Mouse (Mus musculus) heart, postnatal 14 days (tissue): ENCODE measurements at regions not wholly inside any gene's neighbourhood (a gene's known extent, or its start where the extent isn't known, plus 50 kb on each side); places are given as distances from the start of the nearest gene placed in this dataset.
A peak's percentile ranks its signal among the peaks of the same experiment; 100 is the strongest.

Source experiments
- DNase-seq, 2 experiments: peaks; one replicate each; pipeline ENCODE4 v3.0.0; 2021 to 2022
- intact Hi-C: fragments of 180-260 bp; cut with DNase I; formaldehyde crosslinking; loops from one replicate; pipeline ENCODE4 v1.15.1; 2025

DNA sequence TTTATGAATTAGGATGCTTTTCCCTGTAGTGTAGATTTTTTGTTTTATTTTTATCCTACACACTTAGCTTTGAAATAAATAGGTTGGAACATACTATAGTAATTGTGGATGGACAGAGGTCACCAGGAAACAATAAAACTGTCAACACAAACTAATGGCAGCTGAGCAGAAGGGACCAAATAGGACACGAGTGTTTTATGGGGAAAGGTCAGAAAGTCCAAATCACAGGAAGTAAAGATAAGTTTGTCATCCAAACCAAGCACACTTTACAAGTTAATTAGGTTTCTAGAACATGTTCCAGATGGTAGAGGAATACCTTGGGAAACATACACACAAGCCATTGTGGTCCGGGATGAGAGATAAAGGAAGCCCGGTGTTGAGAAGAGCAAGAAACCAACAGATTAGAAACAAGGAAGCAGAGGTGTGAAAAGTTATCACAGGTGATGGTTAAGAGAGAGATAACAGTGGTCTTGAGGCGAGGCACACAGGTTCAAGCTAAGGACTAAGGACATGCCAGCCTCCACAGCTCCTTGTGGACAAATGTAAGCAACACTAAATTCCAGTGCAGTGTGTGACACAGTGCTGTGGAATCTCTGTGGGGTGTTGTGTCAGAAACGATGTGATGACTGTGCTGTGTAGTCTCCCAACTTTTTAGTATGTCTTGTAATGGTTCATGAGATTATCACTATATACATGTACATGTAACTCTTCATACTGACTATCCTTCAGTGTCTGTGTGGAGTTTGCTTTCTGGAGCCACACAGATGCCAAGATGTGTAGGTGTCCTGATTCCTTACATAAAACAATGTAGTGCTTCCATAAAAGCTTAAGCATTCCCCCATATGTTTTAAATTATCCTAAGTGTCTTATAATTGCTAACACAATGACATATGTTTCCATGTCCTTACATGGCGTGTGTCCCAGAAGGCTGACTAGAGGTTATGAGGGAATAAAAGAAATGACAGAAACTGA, 264.5 kb downstream of the Tle4 start:
- intact Hi-C loops, result no loop called here

DNA sequence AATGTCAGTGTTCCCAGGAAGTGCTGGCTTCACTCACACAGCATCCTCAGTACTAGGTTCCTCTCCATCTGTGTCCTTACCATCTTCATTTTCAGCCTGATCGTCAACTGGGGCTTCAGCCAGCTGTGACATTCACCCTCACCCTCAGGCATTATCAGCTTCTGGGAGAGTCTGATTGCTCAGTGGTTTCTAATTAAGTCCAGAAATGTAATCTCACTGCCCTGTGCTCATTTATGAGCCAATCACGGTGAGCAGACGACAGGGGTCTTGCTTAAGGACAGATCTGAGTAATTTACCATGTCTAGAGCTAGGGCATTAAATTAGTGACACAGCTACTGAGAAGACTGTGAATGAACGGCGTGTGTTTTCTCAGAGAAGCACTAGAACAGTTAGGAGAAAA, 260.8 kb downstream of the Tle4 start:
- intact Hi-C loops, result no loop called here
- no peak for DNase-seq

More for the DNA sequence above, 264.5 kb downstream of the Tle4 start:
- no peak for DNase-seq

DNA sequence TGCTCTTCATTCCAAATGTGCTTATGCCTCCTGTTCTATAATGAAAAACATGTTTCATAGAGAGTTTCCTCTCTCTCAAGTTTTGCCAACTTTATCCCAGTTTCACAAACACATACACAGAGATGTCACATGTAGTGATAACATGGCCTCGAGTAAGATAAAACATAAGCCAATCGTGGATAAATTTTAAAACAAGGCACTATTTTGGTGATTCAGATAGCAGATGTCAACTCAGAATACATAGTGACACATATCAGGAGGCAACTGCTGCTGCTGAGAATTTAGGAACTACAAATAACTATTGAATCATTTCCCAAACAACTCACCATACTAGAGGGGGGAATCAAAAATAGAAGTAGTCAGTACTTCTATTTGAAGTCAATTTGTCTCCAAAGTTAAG, 257.1 kb downstream of the Tle4 start:
- intact Hi-C loops, result no loop called here
- no peak for DNase-seq

DNA sequence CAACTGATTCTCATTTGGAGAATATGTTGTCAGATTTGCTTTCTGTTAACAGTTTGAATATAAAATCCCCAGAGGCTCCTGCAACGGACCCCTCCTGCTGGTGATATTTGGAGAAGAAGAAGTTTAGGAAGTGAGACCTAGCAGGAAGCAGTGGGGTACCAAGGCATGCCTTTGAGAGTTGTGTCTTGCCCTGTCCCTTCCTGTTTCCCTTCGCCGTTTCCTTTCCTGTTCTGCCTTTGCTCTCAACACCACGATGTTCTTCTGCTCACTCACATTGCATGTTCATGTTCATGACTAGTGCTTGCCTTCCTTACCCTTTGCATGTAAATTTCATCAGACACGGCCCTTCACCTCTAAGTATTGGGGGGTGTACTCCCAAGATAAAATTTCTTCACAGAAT, 254.0 kb downstream of the Tle4 start:
- intact Hi-C loops, result no loop called here
- no peak for DNase-seq

DNA sequence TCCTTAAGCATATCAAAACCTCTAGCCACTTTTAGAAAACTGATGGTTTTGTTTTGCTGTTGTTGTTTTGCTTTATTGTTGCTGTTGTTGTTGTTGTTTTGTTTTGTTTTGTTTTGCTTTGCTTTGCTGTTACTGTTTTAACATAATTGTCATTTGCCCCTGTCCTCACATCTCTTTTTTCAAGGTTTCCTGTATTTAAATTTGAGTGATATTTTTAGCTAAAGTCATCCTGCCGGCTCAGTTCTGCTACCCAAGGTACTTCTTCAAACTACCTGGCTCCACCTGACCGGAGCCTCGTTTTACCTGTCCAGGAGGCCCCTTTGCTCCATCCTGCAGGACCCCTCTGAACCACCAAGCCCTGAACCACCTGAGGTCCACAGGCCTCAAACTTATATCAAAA, 253.4 kb downstream of the Tle4 start:
- intact Hi-C loops, result no loop called here
- DNase-seq, result no peak

DNA sequence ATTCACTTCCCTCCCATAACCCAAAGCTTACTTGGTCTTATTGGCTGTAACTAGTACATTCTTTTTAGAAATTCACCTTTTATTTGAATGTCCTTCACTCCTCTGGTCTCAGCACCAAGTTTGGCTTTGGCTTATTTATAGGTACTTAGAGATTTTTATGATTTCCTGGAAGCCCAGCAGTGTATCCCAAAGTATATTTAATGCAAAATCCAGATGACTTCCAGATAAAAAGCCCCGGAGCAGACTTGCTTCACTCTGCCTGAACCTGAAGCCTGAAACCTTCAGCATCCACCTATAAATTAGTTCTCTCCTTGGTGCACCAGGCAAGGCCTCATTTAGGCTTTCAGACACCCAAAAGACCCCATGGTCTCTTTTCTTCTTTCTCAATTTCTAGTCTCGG, 250.8 kb downstream of the Tle4 start:
- DNase-seq, result no peak
- intact Hi-C loops, result no loop called here

DNA sequence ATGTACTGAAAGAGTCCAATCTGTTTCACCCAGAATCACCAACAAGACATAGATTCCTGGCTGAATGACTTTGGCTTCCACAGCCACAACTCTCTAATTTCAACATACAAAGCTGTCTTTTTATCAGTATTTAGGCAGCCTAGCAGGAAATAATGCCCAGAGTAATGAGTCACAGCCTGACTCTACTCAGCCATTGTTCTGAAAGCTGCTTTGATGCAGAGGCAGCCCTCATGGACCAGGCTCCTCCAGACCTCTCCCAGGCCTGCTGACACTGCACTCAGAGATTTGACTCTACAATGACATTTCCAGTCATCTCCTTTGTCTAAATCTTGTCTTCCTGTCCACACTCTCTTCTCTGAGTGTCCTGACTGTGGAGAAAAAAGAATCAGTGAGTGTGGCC, 250.4 kb downstream of the Tle4 start:
- intact Hi-C loops, result no loop called here
- no peak for DNase-seq

DNA sequence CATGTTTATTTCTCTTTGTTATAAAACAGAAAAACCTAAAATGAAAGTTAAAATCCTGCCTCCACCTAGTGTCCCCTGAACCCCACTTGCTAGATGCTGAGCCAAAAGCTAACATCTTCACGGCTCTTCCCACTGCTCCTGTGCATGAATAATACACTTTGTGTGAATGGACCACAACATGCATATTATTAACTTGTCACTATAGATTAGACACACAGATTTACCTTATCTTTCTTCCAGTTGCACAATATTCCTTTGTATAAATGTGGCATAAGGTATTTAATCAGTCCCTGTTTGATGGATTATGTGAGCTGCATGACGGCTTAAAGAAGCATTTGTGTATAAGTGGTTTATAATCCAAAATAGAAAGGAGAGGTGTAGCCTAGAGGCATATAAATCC, 248.1 kb downstream of the Tle4 start:
- intact Hi-C loops, result no loop called here
- DNase-seq, result no peak

DNA sequence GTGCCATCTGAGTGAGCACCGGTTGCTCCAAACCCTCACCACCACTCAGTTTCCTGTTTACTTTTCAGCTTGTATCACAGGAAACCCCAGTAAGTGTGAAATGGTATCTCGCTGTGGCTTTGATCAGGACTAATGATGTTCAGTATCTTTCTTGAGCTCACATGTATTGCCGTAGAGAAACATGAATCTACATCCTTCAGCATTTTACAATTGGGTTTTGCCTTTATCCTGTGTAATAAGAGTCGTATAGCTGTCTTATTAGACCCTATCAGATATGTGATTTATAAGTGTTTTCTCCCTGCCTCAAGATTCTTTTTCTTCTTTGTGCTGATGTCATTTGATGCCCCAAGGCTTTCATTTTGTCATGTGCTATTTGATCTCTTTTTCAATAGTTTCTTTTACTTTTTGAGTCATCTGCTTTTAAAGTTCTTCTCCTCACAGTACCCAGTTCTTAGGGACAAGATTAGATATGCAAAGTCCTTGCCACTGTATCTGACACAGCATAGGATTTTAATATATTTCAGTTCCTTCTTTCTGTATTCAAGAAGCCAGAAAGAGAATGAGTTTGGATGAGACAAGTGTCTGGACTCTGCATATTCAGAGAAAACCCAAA, 246.0 kb downstream of the Tle4 start:
- DNase-seq, result no peak
- intact Hi-C loops, result no loop called here

DNA sequence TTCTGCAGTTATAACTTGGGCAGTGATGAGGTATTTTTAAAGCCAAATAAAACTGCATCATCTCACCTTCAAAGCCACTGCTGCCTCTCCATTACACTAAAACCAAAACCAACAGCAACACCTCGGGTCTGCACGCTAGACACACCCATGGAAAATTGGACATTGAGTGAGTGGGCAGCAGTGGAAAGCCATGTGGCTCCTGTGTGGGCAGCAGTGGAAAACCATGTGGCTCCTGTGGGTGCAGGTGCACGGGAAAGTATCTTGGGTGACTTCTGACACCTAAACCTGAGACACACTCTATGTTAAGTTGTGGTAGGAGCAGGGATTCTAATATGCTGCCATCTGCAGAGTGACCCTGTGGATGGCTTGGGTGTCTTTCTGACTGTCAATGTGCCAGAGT, 245.3 kb downstream of the Tle4 start:
- intact Hi-C loops, result no loop called here
- no peak for DNase-seq

DNA sequence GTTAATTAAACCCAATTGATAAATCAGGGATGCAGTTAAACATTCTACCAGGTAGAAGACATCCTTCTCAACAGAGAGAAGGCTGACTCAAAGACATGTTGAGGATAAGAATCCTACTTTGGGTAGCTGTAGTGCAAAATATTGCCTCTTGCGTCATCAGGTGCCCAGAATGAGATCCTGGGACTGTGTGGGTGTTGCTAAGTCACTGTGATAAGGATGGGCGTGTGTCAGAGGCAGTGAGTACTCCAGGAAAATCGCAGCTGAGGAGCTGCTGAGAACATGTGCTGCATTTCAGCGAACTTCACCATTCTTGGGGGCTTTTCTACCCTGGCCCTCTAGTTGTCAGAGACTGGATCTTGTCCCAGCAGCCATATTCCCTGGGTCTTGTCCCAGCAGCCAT, 244.7 kb downstream of the Tle4 start:
- no peak for DNase-seq
- intact Hi-C loops, result no loop called here

DNA sequence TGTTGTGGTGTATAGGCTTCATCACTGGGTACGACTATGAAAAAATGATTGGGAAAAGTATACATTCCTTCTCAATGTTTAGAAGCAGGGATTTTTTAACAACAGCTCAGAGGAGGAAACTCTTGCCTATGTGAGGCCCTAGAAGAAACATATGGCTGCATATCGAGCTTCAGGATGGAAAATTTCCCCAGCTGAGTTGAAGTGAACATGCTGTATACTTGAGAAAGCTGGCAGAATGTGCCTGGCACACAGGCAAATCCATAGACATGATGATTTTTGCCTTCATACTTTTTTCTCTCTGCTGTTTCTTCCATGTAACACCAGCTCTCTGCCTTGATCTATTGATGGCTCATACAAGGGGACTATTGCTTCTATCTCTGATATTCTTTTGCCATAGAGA, 242.7 kb downstream of the Tle4 start:
- DNase-seq, result no peak
- intact Hi-C loops, result no loop called here

DNA sequence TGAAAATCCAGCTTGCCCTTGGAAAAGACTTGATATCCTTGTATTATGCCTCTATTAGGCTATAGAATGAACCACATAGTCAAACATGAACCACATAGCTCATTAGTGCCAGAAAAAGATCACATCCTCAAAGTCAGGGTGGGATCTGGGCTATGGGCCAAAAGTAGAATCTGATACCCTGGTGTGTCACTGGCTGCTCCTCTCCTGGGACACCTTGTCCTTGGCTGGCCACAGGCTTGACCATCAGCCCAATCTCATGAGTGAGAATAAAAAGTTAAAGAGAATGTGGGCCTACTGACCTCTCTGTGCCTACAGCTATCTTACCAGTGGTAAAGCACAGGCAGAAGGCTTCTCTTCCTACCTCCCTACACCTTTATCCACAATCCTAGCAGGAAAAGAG, 241.9 kb downstream of the Tle4 start:
- no peak for DNase-seq
- intact Hi-C loops, result no loop called here

DNA sequence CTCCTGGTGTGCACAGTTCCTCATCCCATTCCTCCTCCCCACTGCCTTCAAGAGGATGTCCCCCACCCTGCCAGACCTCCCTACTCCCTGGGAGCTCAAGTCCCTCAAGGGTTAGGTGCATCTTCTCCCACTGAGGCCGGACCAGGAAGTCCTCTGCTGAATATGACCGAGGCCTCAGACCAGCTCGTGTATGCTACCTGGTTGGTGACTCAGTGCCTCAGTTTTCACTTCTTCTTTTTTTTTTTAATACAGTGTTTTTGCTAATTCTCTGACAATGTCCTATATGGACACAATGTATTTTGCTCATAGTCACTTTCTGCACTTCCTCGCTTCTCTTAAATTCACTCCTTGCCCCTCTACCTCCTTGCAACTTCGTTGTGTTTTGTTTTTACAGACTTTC, 237.2 kb downstream of the Tle4 start:
- intact Hi-C loops, result no loop called here
- no peak for DNase-seq

DNA sequence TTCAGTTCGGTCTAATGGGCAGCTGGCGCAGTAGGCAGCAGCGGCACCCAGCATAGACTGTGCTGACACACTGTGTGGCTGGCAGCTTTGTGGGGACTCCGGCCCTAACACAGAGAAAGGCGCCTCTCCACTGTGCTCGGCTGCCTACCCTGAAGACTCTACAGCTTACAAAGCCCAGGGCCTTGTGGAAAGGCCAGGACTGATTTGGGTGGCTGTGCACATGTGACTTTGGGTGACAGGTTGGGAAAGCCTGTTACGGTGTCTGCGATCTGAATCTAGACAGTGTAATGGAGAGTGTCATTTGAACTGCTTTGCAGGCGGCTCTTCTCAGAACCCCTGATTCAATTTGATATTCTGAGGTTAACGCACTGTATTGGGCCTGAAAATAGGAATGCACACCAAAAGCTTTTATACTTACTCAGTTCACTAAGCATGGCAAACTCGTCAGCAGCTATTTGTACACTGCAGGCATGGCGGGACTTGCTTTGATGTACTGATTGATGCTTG, 228.7 kb downstream of the Tle4 start:
- intact Hi-C loops, result no loop called here
- DNase-seq, result no peak

DNA sequence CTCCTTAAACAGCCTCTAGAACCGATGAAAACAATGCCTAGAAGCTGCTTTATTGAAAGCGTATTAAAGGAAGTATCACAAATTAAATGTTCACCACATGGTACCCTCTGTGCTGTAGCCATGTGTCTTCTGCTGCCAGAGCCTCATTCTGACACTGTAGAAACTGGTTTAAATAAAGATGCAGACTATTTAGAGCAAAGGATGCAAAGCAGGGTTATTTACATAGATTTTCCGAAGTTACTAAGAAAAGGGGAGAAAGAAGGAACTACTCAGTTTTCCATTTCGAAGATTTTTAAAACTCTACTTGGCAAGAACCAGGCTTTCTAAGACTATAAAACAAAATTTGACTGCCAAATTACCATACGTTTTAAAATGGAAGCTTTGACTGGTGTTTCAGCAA, 226.5 kb downstream of the Tle4 start:
- intact Hi-C loops, result no loop called here
- DNase-seq, result no peak

DNA sequence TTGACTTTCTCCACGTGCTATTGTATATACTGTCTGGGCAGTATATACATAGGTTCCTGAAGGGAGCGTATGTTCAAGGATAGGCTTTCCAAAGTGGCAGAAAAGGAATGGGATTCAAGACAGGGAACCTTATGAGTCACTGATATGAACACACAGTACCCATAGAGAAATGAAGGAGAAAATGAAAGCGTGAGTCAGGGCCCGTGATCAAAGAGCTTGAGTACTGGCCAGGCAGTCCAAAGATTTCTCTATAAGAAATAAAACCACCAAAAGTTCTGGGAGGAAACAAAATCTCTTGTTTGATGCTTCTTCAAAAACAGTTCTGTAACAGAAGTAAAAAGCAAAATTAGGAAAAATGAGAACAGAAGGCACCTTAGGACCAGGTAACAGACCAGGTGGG, 223.9 kb downstream of the Tle4 start:
- intact Hi-C loops, result no loop called here
- no peak for DNase-seq

DNA sequence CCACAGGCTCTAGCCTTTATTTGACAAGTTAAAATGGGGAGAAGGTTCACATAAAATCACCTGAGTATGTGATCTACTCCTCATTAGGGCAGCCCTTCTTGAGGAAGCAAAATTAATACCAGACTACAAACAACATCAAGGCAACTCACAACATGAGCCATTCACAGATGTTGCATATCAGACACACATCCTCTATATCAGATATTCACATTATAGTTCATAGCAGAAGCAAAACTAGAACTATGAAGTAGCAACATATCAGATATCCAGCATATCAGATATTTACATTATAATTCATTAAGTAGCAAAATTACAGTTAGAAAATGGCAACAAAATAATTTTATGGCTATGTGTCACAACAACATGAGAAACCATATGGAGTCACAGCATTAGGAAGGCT, 217.0 kb downstream of the Tle4 start:
- intact Hi-C loops, result no loop called here
- DNase-seq, result no peak

DNA sequence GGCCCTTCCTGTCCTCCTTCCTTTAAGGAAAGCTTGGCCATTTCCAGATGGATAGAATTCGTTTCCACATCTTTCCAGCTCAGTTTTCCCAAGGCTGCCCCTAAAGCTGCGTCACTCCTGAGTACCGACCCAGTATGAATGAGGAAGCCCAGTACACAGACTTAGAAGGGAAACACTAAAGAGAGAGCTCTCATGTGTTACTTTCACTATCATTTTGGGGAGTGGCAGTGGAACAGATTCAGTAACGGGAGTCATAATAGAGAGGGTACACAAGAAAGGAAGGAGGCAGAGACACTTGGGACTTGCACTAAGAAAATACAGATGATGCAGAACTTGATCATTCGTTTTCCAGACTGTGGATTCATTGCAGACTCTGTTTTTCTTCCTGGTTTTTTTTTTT, 210.1 kb downstream of the Tle4 start:
- no peak for DNase-seq
- intact Hi-C loops, result no loop called here

DNA sequence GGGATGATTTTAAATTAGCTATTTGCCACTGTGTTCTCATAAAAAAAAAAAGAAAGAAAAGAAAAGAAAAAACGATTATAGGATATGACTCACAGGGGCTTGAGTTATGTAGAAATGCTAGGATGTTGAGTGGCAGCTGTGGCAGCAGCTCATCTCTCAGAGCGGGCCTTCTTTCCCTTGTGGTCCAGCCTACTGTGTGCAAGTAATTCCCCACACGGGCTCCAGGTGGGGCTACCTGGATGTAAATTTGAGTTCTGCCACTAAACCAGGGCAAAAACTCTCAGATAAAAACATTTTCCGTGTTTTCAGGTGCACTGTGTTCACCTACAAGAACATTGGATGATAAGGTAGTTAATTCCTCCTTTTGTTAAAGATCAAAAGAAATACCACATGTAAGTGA, 209.3 kb downstream of the Tle4 start:
- no peak for DNase-seq
- intact Hi-C loops, result no loop called here

DNA sequence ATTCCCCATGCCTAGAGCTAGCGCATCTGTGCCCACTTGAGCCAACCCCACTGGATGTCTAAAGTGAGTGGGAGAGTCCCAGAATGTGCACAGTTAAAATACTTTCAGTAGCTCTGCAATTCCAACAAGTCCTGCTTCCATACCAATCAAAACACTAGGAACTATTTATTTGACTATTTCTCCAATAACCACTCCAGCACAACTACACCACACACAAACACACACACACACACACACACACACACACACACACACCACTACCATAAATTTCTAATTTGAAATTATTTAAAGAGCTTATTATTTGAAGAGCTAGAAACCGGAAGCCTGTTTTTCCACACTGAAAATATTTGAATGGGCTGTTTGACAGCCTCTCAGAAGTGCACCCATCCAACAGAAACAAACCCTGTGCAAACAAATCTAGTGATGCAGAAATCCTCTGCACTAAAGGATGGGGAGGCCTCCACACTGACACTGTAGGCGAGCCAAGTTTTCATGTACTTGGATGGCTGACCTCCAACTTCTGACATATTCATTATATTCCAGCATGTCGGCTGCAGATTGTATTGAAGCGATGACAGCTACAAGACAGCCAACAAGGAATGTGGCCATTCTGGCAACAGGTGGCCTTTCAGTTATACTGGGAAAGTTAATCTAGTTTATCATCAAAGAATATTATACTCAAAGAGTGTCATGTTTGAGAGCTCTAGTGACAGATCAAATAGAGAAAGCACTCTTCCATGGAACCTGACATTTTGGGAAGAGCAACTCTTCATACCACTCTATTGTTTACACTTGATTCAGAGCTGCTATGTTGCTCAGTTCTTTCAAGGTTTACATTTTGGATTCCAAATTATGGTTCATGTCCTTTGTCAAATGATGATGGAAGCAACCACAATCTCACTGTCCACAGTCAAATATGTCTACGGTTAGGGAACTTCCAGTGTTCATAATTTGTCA, 207.7 kb downstream of the Tle4 start:
- intact Hi-C loops, result no loop called here
- peak in 1 of 2 experiments; percentile 11 for DNase-seq
